Comparison of ENCODE assay signal across 13 mouse cellular contexts in the genomic region with DNA sequence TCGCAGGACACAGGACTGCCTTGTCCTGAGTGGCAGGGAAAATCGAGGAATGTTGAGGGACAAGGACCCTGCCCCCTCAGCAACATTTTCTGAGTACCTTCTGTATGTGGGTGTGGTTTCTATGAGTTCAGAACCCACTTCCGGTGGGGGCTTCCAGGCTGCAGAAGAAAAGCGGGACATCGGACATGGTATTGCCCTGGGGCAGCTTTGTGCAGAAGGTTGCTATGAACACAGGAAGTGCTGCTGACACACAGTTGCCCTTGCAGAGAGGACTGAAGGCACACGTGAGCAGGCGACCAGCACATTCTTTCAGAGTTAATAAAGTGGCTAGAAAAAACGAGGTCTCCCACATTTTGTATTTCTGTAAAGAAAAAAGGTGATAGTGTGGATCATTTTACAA. TPM values are rescaled to one million over a fixed set of nuclear protein-coding genes. Genes with fewer than 3 reads are reported as not detected.
A peak's percentile ranks its signal among the peaks of the same experiment; 100 is the strongest.
DNase-seq lines count a peak whose midpoint lies in the region; ATAC-seq lines count a peak whose summit lies in the region.
"Had no signal": no experiment of that assay in that cellular context is flagged by ENCODE, and none has a peak within 500 bp of the region (broad histone marks: within the 10 kb centered on the region; RNA-seq: fewer than 3 reads in every experiment).

No protein-coding gene starts in this region.

- H3K4me3 ChIP-seq in neural tube, embryonic 15.5 days (replicated peaks): no peak overlapping the region
- peak overlapping the region; percentile 78 for H3K4me3 ChIP-seq in megakaryocyte, embryonic 14.5 days (replicated peaks)
- H3K4me3 ChIP-seq in hindbrain, embryonic 10.5 days: no peak overlapping the region
- H3K4me3 ChIP-seq: embryonic facial prominence, embryonic 12.5 days had no signal

- no peak overlapping the region for H3K27ac ChIP-seq in neural tube, embryonic 15.5 days (replicated peaks)
- H3K27ac ChIP-seq in hindbrain, embryonic 10.5 days: no peak overlapping the region
- H3K27ac ChIP-seq: embryonic facial prominence, embryonic 12.5 days had no signal

- 62% methylated on average over 8 of the region's 8 CpGs for WGBS in neural tube, embryonic 15.5 days
- WGBS in hindbrain, embryonic 10.5 days: 57% methylated on average over 8 of the region's 8 CpGs

- no peak for ATAC-seq in neural tube, embryonic 15.5 days (ENCODE audit: low FRiP score)
- ATAC-seq: liver, postnatal 0 days had no signal

- no peaks in the 10 kb centered on the region for H3K36me3 ChIP-seq in neural tube, embryonic 15.5 days
- no peaks in the 10 kb centered on the region for H3K36me3 ChIP-seq in megakaryocyte, embryonic 14.5 days (replicated peaks; ENCODE audit: low read length)
- H3K36me3 ChIP-seq in hindbrain, embryonic 10.5 days: no peaks in the 10 kb centered on the region
- H3K36me3 ChIP-seq: embryonic facial prominence, embryonic 12.5 days had no signal

- H3K27me3 ChIP-seq in neural tube, embryonic 15.5 days (replicated peaks): no peaks in the 10 kb centered on the region
- H3K27me3 ChIP-seq in megakaryocyte, embryonic 14.5 days (replicated peaks): no peaks in the 10 kb centered on the region
- H3K27me3 ChIP-seq in hindbrain, embryonic 10.5 days (ENCODE audit: insufficient read depth, poor library complexity, severe bottlenecking): no peaks in the 10 kb centered on the region
- H3K27me3 ChIP-seq: embryonic facial prominence, embryonic 12.5 days had no signal

- no peak overlapping the region for H3K9ac ChIP-seq in neural tube, embryonic 15.5 days (replicated peaks)
- H3K9ac ChIP-seq: embryonic facial prominence, embryonic 12.5 days; liver, postnatal 0 days had no signal

- peaks cover 8% of the 10 kb centered on the region for H3K4me1 ChIP-seq in neural tube, embryonic 15.5 days
- H3K4me1 ChIP-seq in megakaryocyte, embryonic 14.5 days: peaks cover 74% of the 10 kb centered on the region
- peaks cover 26% of the 10 kb centered on the region for H3K4me1 ChIP-seq in hindbrain, embryonic 10.5 days (replicated peaks)

- intact Hi-C loops in left cerebral cortex, postnatal 4 days (cut with DNase I): loop anchor here (2.0 kb wide), 1 partner anchor 269 kb away; a partner anchor contains a TSS

- DNase-seq in adrenal gland, adult 2 months: peak; percentile 15
- DNase-seq in adrenal gland, adult 8-10 months: no peak
- peak; percentile 12 for DNase-seq in neural tube, embryonic 10.5 days (ENCODE audit: extremely low spot score, low spot score)
- DNase-seq in hindbrain, embryonic 10.5 days (ENCODE audit: low spot score): no peak
- no peak for DNase-seq in left cerebral cortex, postnatal 4 days
- no peak for DNase-seq in layer of hippocampus, postnatal 36 days
- DNase-seq: gastrocnemius, postnatal 10 days; kidney, postnatal 25 days; liver, postnatal 0 days had no signal

- no peaks in the 10 kb centered on the region for H3K9me3 ChIP-seq in neural tube, embryonic 15.5 days (replicated peaks)
- H3K9me3 ChIP-seq in megakaryocyte, embryonic 14.5 days: peaks cover 7% of the 10 kb centered on the region; the same call in 1 of the 2 replicates
- peaks cover 4% of the 10 kb centered on the region for H3K9me3 ChIP-seq in hindbrain, embryonic 10.5 days
- H3K9me3 ChIP-seq: embryonic facial prominence, embryonic 12.5 days had no signal

- H3K4me2 ChIP-seq in neural tube, embryonic 15.5 days: no peak overlapping the region
- H3K4me2 ChIP-seq: embryonic facial prominence, embryonic 12.5 days had no signal

RNA-seq across cellular contexts. Expression of a gene that starts 42.6 kb away (rescaled TPM):
- total RNA-seq in adrenal gland, adult 2 months (2021): not detected
- polyA plus RNA-seq in adrenal gland, adult 2 months (2012; rRNA removed): not detected in 2 replicates
- total RNA-seq in adrenal gland, adult 8-10 months (2022): not detected
- not detected in 2 replicates for polyA plus RNA-seq in neural tube, embryonic 15.5 days (2015; fragmentation: Nextera tagmentation; extraction: Ambion mirVana)
- not detected in 2 replicates for polyA plus RNA-seq in megakaryocyte, embryonic 14.5 days (2012; ENCODE audit: insufficient read depth, low replicate concordance)
- not detected in 2 replicates for polyA plus RNA-seq in hindbrain, embryonic 10.5 days (2016; fragmentation: Nextera tagmentation; extraction: Ambion mirVana)
- not detected for total RNA-seq in left cerebral cortex, postnatal 4 days (2021)
- total RNA-seq in layer of hippocampus, postnatal 36 days (2021): not detected
- total RNA-seq: gastrocnemius, postnatal 10 days had no signal
- polyA plus RNA-seq: embryonic facial prominence, embryonic 12.5 days; liver, postnatal 0 days; urinary bladder, adult 2 months had no signal

Comparison
In these comparisons a context has a peak if more than half of its experiments do, and no peak if none do; other contexts are left out.
1. DNase-seq: peak in adrenal gland, adult 2 months (single experiment) and neural tube, embryonic 10.5 days (single experiment); none in adrenal gland, adult 8-10 months (single experiment), hindbrain, embryonic 10.5 days (single experiment), left cerebral cortex, postnatal 4 days (single experiment) and layer of hippocampus, postnatal 36 days (0 of 2).